Mouse (Mus musculus) cerebellum, postnatal 36 days (tissue): ENCODE measurements around the gene Dcaf15.

ENCODE experiments used
- DNase-seq, 2 experiments: peaks; one replicate each; pipeline ENCODE4 v3.0.0; 2021 to 2022; ENCODE audit warnings: mixed read lengths in 2 of 2

Dcaf15 gene

DNA sequence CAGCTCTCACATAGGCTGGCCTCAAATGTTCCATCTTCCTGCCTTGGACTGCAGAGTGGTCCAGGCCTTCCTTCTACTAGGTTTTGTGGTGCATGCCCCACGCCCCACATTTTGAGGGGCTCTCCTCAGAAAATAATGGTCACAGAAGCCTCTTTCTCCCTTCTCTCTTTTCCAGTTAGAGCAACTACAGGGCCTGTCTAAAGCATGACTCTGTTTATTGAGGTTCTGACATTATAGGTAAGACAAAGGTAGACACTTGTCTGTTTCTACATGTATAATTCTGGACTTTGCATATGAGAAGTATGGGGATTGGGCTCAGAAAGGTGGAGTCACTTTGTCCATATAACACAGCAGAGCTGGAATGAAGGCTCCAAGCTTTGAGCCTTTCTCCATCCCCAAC is 39.5 kb downstream of the Dcaf15 start, which contains the start of gene Gm10643:
TSS of gene Gm10643 (minus strand) at position 101 of the 400 bp plus-strand sequence.
- DNase-seq = no peak

DNA sequence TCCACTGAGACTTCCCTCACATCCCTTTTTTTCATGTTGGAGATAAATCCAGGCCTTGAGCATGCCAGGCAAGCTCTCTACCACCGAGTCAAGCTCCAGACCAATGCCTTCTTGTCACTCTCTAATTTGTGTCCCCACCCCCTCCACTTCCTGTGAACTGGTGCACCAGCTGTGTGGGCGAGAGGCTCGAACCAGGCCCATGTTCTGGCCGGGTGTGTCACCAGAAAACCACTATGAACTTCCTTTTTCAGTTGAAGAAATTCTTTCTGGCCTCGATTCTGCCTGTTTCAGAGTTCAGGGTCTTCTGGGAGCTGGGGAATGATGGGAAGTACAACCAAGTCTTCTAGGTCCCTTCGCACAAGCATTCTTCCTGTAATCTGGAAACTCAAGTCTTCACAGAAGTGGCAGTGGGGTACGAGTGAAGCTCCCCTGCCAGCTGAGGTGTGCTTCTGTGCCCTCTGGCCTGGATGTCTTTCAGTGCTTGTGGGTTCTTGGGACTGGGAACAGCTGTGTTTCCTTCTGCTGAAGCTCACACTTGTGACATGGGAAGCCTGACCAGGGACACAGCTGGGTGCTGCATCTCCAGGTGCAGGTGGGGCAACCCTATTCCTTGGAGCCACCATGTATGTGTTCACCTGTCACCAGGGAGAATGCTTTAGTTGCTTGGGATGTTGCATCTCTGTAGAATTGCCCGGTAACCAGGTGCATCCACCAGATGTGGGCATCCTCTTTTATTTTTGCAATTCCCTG is 40.5 kb downstream of the Dcaf15 start:
- DNase-seq = no peak

DNA sequence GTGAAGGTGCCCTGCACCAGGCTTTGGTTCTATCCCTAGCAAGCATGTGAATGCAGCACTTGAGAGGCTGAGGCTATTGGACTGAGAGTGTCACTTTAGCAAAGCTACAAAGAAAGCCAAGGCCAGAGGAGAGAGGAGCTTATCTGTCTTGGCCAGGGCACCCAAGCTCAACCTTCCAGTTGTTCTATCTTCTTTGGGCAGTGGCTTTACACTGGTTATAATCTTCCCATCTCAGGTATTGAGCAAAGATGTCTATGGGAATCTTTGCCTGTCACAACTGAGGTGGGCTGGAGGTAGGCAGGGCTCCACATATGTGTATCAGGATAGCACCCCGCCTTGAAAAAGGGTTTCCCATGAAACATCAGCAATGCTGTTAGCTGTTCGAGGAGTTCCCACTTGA is 44.3 kb downstream of the Dcaf15 start:
- no peak for DNase-seq

DNA sequence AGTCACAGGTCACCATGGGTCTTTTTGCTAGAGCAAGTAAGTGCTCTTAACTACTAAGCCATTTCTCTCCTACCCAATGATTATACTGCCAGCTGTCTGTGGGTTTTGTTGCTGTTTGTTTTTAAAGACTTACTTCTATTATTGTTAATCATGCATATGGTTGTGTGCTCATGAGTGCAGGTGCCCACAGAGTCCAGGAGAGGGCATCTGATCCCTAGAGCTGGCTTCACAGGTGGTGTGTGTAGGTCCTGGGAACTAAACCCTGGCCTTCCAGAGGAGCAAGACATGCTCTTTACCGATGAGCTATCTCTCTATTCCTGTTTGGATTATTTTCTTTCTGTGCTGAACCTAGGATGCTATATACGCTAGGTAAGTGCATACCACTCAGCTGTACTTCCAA is 45.3 kb downstream of the Dcaf15 start:
- DNase-seq = no peak

DNA sequence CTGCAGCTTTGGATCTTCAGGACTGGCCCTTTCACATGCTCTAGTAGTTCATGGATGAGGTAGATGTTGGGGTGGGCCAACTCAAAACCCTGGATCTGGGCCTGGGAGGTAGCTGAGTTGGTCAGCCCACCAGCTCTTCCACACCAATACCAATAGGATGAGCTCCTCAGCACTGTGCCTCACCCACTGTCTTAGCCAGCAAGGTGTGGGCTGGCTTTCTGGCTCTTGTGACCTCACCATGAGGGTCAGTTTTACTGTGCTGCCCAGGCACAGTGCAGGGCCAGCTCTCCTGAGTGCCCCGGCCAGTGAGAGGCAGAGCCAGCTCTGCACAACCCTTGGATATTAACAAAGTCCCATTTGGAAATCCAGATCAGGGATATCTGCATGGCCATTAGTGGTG is 46.7 kb downstream of the Dcaf15 start:
- DNase-seq = no peak

DNA sequence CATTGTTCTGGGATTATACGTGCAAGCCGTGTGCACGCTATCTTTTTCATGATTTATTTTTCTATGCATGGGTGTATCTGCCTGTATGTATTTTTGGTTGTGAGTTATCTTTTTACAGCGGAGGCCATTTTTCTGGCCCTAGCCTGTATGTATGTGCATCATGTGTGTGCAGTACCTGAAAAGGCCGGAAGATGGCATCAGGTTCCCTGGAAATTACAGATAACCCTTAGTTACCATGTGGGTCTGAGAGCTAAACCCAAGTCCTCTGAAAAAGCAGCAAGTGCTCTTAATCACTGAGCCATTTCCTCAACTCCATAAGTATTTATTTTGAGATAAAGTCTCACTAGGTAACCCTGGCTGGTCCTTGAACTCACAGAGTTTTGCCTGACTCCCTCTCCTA is 51.3 kb downstream of the Dcaf15 start:
- no peak for DNase-seq

DNA sequence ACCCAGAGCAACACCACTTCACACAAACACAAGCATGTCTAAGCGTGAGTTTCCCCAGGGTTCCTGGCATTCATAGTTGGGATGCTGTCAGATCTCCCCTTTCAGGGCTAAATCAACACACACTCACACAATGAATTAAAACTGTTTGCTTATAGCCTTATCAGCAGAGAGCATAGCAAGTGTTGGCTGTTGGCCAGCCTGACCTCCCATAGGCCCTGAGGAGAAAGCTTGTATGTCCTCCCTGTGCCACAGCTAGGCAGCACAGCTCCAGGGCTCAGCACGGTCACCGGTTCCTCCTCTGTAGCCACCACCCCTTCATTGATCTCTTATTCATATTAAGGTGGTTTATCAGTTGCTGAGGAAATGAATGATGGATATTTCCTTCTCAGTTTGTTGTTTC is 51.8 kb downstream of the Dcaf15 start:
- no peak for DNase-seq

DNA sequence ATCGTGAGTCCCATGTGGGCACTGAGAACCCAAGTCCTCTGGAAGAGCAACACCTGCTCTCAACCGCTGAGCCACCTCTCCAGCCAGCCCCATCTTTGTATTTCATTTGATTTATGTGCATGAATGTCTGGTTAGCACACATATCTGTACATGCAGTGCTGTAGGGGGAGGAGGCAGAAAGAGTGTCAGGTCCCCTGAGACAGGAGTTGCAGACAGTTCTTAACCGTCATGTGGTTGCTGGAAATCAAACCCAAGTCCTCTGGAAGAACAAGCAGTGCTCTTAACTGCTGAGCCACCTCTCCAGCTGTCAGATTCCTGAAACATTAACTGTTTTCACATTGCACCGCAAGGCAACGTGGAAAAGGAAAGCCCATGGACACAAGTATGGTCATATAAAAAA is 56.4 kb downstream of the Dcaf15 start:
- DNase-seq = no peak
